Mouse (Mus musculus): ENCODE data around the gene Pwp2. TPM values are rescaled to one million over a fixed set of nuclear protein-coding genes. Genes with fewer than 3 reads are reported as not detected.
"Not testable (repeated sequence)": the region's sequence is repeated elsewhere in the genome, so short reads cannot be mapped to it uniquely, and the experiment has no call there.

The Pwp2 gene
- polyA plus RNA-seq, 1 experiment: 3.3 TPM

DNA sequence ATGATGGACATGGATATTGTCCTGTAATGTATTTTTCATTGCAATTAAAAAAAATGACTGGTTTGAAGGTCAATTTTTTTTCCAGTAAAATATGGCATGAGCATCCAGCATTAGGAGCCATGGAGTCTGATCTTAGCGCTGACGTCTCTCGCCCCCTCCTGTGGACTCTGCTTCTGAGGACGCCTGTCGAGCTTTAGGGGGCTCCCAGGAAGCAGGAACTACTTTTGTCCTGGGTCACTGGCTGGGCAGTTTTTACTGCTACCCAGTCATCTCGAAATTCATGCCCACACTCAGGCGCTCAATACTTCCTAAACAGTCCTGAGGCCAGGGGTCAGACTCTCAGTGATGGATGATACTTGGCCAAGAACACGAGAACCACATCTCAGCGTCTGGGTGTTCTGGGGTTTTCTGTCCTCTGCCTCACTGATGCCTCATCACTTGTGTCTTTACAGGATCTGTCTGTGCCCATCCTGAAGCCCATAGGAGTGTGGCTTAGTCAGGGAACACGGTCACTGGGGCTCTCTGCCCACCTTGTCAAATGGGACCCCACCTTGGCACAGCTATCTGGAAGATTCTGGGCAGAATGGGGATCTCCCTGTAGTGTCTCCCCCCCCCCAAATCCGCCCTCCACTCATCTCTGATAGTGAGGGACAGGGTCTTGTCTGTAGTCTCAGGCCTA is 45.2 kb downstream of the Pwp2 start:
- H3K4me3 ChIP-seq (ENCODE audit: insufficient read depth, low read depth, low read length): no peak overlapping the region
- H3K27ac ChIP-seq (replicated peaks; ENCODE audit: low read depth, low read length): peak overlapping the region; percentile 14; the same call in 1 of the 2 replicates
- H3K4me1 ChIP-seq (ENCODE audit: control insufficient read depth, insufficient read depth, insufficient read length, low read length): peaks cover 46% of the 10 kb centered on the region

DNA sequence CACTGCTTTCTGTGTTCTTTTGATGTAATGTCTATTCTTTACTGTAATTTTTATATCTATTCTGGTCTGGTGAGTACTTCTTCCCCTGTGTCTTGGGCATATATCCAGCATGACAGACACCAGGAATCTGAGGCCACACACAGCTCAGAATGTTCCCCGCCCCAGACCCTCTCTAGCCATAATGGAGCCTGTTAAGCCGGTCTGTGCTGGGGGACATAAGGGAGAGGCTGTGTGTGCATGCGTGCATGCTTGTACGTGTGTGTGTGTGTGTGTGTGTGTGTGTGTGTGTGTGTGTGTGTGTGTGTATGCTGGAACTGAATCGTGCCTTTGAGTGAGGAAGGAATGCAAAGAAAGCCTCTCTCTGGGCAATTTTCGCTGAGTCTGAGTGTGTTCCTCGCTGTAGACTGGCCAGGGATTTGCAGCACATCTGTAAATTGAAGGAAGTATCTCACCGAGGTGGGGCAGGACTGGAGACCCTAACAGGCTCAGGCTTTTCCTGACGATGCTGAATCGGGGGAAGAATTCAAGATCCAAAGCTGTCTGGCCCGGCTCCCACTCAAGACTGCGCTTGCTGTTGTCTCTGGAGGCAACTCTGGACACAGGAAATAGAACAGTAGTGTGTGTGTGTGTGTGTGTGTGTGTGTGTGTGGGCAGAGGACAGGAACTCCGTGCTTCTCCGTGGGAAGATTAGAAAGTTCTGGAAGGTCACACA is 46.0 kb downstream of the Pwp2 start:
- H3K4me3 ChIP-seq (ENCODE audit: insufficient read depth, low read depth, low read length): no peak overlapping the region
- H3K27ac ChIP-seq (replicated peaks; ENCODE audit: low read depth, low read length): peak overlapping the region; percentile 40; the same call in 1 of the 2 replicates

DNA sequence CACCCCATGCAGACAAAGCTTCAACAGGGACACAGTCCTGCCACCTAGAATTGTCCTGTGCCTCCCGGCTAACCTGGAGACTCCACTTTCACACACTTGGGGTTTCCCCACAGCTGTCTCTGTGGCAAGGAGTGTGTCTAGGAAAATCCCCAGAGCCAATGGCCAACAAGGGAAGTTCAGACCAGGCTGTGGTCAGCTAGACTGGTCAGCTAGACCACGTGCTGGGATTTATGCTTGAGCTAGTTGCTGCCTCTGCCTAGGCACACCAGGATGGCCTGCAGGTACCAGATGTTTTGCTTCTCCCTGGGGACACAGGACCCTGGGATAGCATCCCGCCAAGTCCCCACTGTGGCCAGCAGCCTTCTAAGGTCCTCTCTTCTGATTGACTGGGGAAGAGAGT is 47.8 kb downstream of the Pwp2 start:
- no peak overlapping the region for H3K4me3 ChIP-seq (ENCODE audit: insufficient read depth, low read depth, low read length)
- peaks cover 51% of the 10 kb centered on the region for H3K4me1 ChIP-seq (ENCODE audit: control insufficient read depth, insufficient read depth, insufficient read length, low read length)
- no peak overlapping the region for H3K27ac ChIP-seq (replicated peaks; ENCODE audit: low read depth, low read length)

More for the DNA sequence above, 46.0 kb downstream of the Pwp2 start:
- H3K4me1 ChIP-seq (ENCODE audit: control insufficient read depth, insufficient read depth, insufficient read length, low read length): peaks cover 51% of the 10 kb centered on the region

DNA sequence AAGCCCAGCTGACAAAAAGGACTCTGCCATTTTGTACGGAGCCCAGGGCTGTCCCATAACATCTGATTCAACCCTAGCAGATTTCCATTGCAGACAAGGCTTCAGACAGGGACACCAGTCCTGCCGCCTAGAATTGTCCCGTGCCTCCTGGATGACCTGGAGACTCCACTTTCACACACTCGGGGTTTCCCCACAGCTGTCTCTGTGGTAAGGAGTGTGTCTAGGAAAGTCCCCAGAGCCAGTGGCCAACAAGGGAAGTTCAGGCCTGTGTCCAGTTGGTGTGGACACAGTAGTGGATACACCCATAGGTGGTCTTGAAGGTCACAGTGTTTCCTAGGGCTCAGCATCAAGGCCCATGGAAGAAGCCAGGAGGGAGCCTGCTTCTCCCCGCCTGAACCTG is 49.0 kb downstream of the Pwp2 start:
- Histone ChIP-seq H3K4me3 (ENCODE audit: insufficient read depth, low read depth, low read length) (no peak overlapping the region), H3K4me1 (ENCODE audit: control insufficient read depth, insufficient read depth, insufficient read length, low read length) (peaks cover 51% of the 10 kb centered on the region), H3K27ac (replicated peaks; ENCODE audit: low read depth, low read length) (no peak overlapping the region)

DNA sequence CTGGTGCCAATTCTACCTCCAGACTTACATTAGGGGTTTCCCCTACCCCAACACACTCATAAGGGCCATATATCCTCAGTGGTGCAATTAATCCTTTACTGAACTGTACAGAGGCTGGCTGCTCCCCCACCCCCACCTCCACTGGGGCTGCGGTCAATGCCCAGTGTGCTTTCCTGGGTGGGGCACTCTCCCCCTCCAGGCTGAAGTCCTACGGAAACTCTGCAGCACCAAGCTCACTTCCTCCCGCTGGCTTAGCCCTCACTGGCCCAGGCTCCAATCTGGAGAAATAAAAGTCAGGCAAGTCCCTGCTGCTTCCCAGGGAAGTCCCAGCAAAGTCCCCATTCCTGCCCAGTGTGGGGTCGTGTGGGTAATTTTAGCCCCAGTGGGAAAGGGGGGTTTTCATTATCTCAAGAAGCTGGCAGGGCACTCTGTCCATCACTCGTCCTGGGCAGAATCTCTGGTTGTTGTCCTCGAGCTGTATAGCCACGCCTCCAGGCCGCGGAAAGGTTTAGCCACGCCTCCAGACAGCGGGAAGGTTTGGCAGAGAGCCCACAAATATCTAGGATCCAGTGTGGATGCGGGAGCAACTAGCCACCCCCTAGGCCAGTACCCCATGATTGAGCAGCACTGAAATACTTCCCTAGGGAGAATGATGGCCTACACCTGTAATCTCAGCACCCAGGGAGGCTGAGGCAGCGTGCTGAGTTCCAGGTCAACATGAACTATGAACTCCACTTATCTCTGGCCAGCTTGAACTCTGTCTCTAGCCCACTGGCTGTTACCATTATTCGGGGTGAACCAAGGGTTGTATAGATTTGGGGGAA is 49.8 kb downstream of the Pwp2 start:
- 0 out of 2 replicates have a peak overlapping the region, but pooled peaks have one; percentile 15 for H3K27ac ChIP-seq (replicated peaks; ENCODE audit: low read depth, low read length)
- no peak overlapping the region for H3K4me3 ChIP-seq (ENCODE audit: insufficient read depth, low read depth, low read length)

DNA sequence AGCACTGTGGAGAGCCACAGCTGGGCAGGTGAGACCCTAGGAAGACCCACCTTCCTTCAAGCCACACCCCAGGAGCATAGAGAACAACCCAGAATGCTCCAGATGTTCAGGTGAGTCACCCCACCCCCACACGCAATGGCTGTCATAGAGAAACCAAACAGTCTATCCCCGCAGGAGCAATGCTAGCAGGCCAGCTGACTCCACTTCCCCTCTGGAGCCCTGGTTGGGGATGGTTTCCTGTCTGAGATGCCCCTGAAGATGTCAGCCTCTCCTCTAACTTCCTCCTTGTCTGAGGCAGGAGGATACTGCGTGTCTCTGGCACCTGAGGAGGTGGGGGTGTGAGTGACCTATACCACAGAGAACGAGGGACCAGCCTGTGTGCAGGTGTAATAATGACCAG is 50.5 kb downstream of the Pwp2 start:
- 0 out of 2 replicates have a peak overlapping the region, but pooled peaks have one; percentile 15 for H3K27ac ChIP-seq (replicated peaks; ENCODE audit: low read depth, low read length)

More for the DNA sequence above, 49.8 kb downstream of the Pwp2 start:
- H3K4me1 ChIP-seq (ENCODE audit: control insufficient read depth, insufficient read depth, insufficient read length, low read length): peaks cover 48% of the 10 kb centered on the region

DNA sequence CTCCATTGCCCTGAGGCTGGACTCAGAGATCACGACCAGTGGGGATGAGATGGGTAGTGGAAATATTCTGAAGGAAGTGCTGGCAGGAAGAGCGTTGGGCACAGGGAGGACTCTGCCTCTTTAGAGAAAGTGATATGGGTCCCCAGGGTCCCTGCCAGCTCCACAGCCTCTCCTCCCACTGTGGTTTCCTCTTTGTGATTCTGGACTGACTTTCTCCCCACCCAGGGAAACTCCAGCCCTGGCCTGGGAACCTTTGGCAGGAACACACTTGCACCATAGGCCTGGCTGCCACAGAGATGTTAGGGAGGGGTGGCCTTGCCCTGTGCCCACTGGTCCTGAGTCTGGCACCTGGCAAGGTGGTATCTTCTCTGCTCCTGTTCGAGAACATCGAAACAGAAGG is 55.0 kb downstream of the Pwp2 start:
- H3K27ac ChIP-seq (replicated peaks; ENCODE audit: low read depth, low read length): no peak overlapping the region
- no peak overlapping the region for H3K4me3 ChIP-seq (ENCODE audit: insufficient read depth, low read depth, low read length)

More for the DNA sequence above, 50.5 kb downstream of the Pwp2 start:
- H3K4me3 ChIP-seq (ENCODE audit: insufficient read depth, low read depth, low read length): no peak overlapping the region
- H3K4me1 ChIP-seq (ENCODE audit: control insufficient read depth, insufficient read depth, insufficient read length, low read length): peaks cover 44% of the 10 kb centered on the region

DNA sequence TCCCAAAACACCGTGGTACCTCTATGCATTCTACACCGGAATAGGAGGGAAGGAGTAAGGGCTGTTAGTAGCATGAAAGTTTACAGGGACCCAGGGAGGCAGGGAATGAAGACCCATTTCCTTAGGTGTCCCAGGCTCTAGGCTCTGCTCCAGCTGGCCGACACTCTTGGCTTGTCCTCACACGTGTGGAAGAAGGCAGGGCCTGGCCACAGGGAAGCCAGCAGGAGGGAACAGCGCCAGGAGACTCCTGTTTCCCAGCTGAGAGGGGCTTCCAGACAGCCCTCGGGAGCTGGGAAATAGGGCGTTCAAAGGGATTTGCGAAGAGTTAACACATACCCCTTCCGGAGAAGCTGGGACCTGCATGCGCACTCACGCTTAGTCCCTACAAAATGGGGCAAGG is 55.5 kb downstream of the Pwp2 start:
- Histone ChIP-seq H3K4me1 (ENCODE audit: control insufficient read depth, insufficient read depth, insufficient read length, low read length) (peaks cover 10% of the 10 kb centered on the region), H3K4me3 (ENCODE audit: insufficient read depth, low read depth, low read length) (no peak overlapping the region), H3K27ac (replicated peaks; ENCODE audit: low read depth, low read length) (no peak overlapping the region)

More for the DNA sequence above, 55.0 kb downstream of the Pwp2 start:
- peaks cover 14% of the 10 kb centered on the region for H3K4me1 ChIP-seq (ENCODE audit: control insufficient read depth, insufficient read depth, insufficient read length, low read length)

DNA sequence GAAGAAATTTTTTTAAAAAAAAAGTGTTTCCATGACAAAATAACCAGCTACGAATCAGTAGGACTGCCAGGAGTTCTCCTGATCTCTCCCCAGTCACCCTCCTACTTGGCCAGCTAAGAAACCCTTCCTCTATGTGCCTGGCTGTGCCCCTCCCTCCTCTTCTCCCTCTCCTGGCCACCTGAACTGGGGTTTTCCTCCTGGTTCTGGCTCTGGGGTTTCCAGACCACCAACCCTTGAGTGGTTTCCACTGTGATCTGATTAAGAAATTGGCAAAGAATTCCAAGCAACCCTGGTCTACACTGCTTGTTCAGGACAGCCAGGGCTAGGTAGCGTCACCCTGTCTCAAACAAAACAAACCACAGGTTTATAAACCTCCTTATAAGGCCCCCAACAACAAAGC is 56.3 kb downstream of the Pwp2 start:
- H3K4me1 ChIP-seq (ENCODE audit: control insufficient read depth, insufficient read depth, insufficient read length, low read length): peaks cover 8% of the 10 kb centered on the region

DNA sequence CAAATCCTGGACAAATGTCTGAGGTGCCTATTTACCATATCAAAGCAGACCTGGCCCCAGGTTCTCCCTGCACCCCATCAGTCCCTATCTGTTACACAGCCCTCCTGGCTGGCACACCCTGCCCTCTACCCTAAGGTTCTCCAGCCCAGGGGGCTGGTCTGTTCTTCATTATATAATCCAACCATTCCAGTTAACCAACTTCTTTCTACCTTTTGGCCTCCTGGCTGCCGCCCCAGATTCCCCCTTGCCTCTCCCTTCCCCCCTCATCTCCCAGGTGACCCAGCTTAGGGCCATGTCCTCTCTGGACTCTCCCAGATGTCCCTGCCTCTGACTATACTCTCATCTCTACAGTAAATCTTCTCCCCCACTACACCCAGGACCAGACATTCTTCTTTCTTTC is 57.0 kb downstream of the Pwp2 start:
- Histone ChIP-seq H3K4me3 (ENCODE audit: insufficient read depth, low read depth, low read length) (no peak overlapping the region), H3K27ac (replicated peaks; ENCODE audit: low read depth, low read length) (no peak overlapping the region), H3K4me1 (ENCODE audit: control insufficient read depth, insufficient read depth, insufficient read length, low read length) (peaks cover 8% of the 10 kb centered on the region)

More for the DNA sequence above, 56.3 kb downstream of the Pwp2 start:
- Histone ChIP-seq H3K4me3 (ENCODE audit: insufficient read depth, low read depth, low read length) (no peak overlapping the region), H3K27ac (replicated peaks; ENCODE audit: low read depth, low read length) (no peak overlapping the region)

DNA sequence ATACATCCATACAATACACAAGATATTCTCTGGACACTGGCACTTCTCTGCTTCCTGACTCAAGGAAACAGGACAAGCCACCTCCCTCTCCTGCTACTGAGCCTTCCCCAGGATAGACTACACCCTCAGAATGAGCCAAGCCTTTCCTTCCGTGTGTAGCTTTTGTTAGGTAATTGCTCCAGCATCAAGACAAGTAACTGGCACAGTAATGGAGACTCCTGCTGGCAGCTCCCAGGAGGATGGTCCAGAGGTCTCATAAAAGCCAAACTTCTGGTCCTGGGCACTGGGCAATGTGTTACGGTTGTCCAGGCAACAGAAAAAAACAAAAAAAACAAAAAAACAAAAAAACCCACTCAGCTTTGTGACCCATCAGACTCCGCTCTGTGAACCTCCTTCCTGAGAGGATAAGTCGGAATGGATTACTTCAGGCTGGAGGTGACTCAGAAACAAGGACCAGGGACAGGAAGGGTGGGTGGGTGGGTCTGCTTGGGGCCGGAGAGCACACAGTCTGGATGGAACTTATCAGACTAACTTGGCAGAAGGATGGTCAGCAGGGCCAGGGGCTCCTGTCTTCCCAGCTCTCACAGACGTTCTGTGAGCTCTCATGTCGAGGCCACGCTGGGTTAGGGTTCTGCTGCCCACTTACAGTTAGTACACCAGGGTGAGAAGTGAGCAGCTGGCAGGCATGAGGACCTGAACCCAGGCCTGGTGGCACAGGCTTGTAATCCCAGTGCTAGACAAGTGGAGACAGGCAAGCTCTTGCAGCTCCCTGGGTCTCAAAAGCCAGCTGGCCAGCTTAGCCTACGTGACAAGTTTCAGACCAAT is 57.7 kb downstream of the Pwp2 start:
- peaks cover 8% of the 10 kb centered on the region for H3K4me1 ChIP-seq (ENCODE audit: control insufficient read depth, insufficient read depth, insufficient read length, low read length)
- H3K27ac ChIP-seq (replicated peaks; ENCODE audit: low read depth, low read length): no peak overlapping the region
- H3K4me3 ChIP-seq (ENCODE audit: insufficient read depth, low read depth, low read length): no peak overlapping the region

DNA sequence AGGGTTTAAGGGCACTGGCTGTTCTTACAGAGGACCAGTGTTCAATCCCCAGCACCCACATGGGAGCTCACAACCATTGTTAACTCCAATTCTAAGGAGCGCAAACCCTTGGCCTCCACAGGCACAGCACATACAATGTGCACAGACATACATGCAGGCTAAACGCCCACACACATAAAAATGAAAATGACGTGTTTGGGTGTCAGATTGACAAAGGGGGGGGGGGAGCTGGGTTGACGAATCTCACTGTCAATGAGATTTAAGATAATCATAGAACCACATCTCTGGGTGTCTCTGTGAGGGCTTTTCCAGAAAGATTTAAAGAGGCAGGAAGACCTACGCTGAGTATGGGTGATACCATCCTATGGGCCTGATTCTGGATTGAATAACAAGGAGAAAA is 58.6 kb downstream of the Pwp2 start:
- Histone ChIP-seq H3K4me3 (ENCODE audit: insufficient read depth, low read depth, low read length) (no peak overlapping the region), H3K27ac (replicated peaks; ENCODE audit: low read depth, low read length) (no peak overlapping the region), H3K4me1 (ENCODE audit: control insufficient read depth, insufficient read depth, insufficient read length, low read length) (peaks cover 8% of the 10 kb centered on the region)

DNA sequence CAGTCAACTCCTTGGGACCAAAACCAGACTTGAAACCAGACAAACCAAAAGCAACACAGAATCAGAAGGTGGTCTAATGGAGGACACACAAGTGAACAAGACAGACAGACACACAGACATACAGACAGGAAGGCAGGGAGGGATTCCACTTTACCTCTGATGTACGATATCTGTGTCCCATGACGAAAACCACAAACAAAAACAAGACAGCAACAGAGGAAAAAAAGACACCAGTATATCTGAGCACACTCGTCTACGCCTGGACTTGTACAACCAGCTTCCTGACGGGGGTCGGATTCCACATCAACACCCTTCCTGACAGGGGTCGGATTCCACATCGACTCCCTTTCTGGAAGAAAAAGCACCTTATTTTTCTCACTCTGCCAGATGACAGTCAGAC is 59.9 kb downstream of the Pwp2 start:
- not testable (repeated sequence) for H3K4me1 ChIP-seq (ENCODE audit: control insufficient read depth, insufficient read depth, insufficient read length, low read length); H3K27ac ChIP-seq (replicated peaks; ENCODE audit: low read depth, low read length); H3K4me3 ChIP-seq (ENCODE audit: insufficient read depth, low read depth, low read length)

DNA sequence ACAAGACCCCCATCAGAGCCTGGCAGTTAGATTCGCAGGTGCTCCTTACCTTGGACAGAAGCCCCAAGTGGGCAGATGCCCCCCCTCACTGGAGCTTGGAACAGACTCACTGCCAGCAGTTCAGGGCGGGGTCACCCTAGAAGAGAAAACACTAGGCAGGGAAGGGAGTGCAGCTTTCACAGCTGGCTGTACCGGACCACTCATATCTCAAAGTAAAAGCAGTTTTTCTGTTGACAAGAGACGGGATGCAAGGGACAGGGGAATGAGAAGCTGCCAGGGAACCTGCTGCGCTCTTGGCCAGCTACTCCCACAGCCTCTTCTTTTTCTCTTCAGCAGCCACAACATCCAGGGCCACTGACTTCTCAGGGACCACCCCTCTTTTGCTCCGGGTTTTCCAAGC is 60.8 kb downstream of the Pwp2 start:
- not testable (repeated sequence) for H3K4me3 ChIP-seq (ENCODE audit: insufficient read depth, low read depth, low read length); H3K27ac ChIP-seq (replicated peaks; ENCODE audit: low read depth, low read length); H3K4me1 ChIP-seq (ENCODE audit: control insufficient read depth, insufficient read depth, insufficient read length, low read length)
